Mouse (Mus musculus): ENCODE measurements around the gene Nelfb.

- TF ChIP-seq CTCF (IDR thresholded peaks at IDR 0.05; ENCODE audit: low read depth, low read length): no peak
- TF ChIP-seq POLR2A (IDR thresholded peaks at IDR 0.05; ENCODE audit: extremely low read depth, insufficient read depth, low read length): no peak
Observed at GRCm38 (mm10) chr2:25200631-25201030, 10.7 kb downstream of the Nelfb start.

Data from liver, adult 2 months (tissue).